Mouse (Mus musculus): ENCODE measurements around the gene Abhd12.
"Not testable (repeated sequence)": the region's sequence is repeated elsewhere in the genome, so short reads cannot be mapped to it uniquely, and the experiment has no call there.

Abhd12 gene

GRCm38 (mm10) chr2:150909429-150910039 is 5.0 kb upstream of the Abhd12 start:
- ATAC-seq (ENCODE audit: low TSS enrichment): peak; percentile 91

DNA sequence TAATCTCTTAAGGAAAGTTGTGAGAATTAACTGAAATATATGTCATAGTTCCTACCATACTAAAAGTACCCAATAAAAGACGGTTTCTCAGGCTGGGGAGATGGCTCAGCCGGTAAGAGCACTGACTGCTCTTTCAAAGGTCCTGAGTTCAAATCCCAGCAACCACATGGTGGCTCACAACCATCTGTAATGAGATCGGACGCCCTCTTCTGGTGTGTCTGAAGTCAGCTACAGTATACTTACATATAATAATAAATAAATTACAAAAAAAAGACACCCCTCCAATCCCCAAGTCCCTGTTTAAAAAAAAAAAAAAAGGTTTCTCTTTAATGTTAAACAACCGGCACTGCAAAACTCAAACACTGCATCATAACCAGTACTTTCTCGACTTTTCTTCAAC is 4.3 kb upstream of the Abhd12 start:
- not testable (repeated sequence) for ATAC-seq (ENCODE audit: low TSS enrichment)

DNA sequence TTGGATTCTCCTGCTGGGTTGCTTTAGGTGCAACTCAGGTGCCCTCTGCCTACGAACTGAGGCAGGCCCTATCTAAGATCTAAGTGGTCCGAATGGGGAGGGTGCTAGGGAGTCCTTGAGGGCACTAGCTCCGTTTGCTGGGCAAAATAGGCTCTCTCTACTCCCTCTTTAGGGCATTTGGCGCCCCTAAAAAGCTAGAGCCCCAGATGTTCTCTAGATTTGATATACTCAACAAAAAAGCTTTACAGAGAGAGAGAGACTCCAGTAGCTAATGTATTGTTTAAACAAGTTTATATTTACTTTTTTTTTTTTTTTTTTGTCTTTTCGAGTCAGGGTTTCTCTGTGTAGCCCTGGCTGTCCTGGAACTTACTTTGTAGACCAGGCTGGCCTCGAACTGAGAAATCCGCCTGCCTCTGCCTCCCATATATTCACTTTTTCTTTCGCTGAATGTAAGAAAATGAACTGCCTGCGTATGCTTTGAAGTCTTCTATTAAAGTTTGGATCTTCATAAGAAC is 452 bp upstream of the Abhd12 start, which contains the start of gene Gins1:
TSS of gene Gins1 (plus strand) at position 465 of the 515 bp plus-strand sequence.
- peak; percentile 41 for ATAC-seq (ENCODE audit: low TSS enrichment)

- no peak for ATAC-seq (ENCODE audit: low TSS enrichment)
These were observed 2.2 kb downstream of the Abhd12 start for GRCm38 (mm10) chr2:150902347-150902746.

- ATAC-seq (ENCODE audit: low TSS enrichment): no peak
These were observed 4.2 kb downstream of the Abhd12 start for GRCm38 (mm10) chr2:150900341-150900740.

GRCm38 (mm10) chr2:150895691-150896252 is 8.8 kb downstream of the Abhd12 start:
- ATAC-seq (ENCODE audit: low TSS enrichment): no peak

GRCm38 (mm10) chr2:150894617-150895267 is 9.8 kb downstream of the Abhd12 start:
- ATAC-seq (ENCODE audit: low TSS enrichment): peak; percentile 76

- no peak for ATAC-seq (ENCODE audit: low TSS enrichment)
These were observed 17.2 kb downstream of the Abhd12 start for GRCm38 (mm10) chr2:150887370-150887769.

DNA sequence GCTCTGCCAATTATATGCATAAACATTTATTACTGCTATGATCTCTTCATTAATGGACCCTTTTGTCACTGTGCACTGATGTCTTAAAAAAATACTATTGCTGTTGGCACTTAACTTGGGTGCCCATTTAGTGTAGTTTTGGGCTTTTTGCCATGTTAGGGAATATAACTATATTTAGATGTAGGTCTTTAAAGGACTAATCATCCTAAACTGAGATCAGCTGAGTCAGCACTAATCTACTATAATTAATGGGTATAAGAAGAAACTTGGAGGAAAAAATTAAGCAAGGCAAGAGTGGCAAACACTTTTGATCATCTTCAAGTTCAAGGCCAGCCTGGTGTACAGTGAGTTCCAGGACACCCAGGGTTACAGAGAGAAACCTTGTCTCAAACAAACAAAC is 18.2 kb downstream of the Abhd12 start:
- no peak for ATAC-seq (ENCODE audit: low TSS enrichment)

- no peak for ATAC-seq (ENCODE audit: low TSS enrichment)
These were observed 18.7 kb downstream of the Abhd12 start for GRCm38 (mm10) chr2:150885814-150886213.

- ATAC-seq (ENCODE audit: low TSS enrichment): no peak
These were observed 19.8 kb downstream of the Abhd12 start for GRCm38 (mm10) chr2:150884779-150885110.

DNA sequence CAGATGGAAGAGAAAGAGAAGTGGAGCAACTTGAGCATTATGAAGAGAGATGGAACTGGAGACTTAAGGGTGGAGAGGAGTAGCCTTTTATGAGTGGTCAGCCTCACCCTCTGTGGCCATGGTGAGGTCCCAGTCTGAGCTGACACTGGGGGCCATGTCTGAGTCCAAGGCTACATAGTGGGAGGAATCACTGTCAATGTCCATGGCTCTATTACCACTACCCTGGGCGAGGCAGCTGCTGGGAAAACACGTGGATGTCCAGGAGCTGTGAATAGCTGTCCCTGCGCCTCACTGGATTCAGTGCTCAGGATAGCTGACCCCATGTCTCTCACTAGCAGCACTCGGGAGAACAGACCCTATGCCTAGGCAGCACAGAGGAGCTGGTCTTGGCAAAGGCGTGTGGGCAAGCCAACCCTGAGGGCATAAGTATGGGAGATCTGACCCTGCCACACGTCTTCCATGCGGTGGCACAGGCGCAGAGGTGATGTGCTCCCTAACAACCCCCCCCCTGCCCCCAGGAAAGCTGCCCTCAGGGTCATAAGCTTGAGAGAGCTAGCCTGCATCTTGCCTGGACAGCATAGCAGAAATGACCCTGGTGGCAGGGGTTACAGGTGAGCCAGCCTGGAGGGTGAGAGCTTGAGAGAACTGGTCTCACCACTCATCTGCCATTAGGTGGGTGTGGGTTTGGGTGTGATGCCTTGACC is 20.3 kb downstream of the Abhd12 start:
- no peak for ATAC-seq (ENCODE audit: low TSS enrichment)

GRCm38 (mm10) chr2:150877561-150877960 is 27.0 kb downstream of the Abhd12 start:
- no peak for ATAC-seq (ENCODE audit: low TSS enrichment)

DNA sequence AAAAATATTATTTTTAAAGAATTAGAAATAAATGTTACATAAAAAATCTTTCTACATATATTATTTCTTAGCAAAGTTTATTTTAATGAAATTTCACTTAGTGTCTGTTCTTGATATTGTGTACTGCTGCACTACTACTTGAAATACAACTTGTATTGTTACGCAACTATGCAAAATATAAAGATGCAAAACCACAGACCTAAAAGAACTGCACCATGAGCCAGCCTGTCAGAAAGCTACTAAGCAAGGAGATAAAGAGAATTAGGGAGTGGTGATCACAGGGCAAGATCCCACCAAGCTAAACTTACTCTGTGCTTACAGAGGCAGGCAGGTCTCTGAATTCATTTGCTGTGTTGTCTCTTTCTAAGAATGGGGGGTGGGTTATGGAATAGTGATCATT is 29.3 kb downstream of the Abhd12 start:
- no peak for ATAC-seq (ENCODE audit: low TSS enrichment)

- ATAC-seq (ENCODE audit: low TSS enrichment): 0 out of 2 replicates have a peak, but pooled peaks have one; percentile 12
These were observed 30.0 kb downstream of the Abhd12 start for GRCm38 (mm10) chr2:150874508-150874907.

DNA sequence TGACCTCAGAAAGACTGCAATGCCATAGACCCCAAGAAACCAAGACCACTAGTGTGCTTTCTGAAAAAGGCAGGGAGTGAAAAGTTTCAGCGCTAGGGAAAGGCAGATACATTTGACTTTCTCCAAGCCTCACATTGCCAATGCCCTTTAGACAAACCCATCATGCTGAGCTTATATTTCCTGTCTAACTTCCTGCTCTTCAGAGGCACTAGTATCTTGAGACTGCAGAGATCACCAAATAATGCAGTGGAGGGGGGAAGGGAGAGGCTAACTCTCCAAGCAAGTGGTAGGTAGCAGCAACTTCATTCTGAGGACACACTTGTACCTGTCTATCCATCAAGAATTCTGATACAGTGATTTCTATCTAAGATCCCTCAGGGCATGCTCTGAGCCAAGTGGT is 35.1 kb downstream of the Abhd12 start:
- no peak for ATAC-seq (ENCODE audit: low TSS enrichment)

GRCm38 (mm10) chr2:150867021-150867420 is 37.5 kb downstream of the Abhd12 start:
- no peak for ATAC-seq (ENCODE audit: low TSS enrichment)

GRCm38 (mm10) chr2:150861128-150861527 is 43.4 kb downstream of the Abhd12 start:
- ATAC-seq (ENCODE audit: low TSS enrichment): no peak

DNA sequence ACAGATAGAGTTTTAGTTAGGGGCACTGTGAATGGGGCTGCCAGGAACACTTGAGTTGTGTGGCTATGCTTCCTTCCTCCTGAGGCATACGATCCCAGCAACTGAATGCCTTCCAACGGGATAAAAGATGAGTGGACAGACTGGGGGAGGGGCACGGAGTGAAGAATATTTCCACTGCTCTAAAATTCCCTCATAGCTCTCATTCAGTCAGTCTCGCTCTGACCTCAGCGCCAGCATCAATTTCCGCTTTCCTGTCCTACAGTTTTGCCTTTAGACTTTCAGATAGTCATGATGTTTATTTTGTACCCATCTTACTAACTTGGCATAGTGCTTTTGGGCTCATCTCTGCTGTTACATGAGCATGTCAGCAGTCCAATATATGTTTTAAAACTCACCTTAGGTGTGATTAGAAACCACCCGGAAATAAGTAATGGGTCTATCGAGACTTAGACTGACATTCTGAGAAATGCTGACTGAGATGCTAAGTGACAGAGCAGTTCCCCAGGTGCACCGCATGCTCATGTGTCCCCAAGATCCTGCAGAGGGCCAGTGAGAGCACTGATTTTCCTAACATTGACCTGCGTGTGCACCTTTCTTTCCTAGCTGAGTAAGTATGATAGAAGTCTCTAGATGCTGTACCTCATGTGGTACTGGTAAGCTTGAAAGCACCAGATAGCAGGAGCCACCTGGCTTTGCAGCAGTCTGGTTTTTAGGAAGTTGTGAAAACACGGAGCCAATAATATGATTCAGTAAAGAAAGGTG is 44.7 kb downstream of the Abhd12 start:
- no peak for ATAC-seq (ENCODE audit: low TSS enrichment)

DNA sequence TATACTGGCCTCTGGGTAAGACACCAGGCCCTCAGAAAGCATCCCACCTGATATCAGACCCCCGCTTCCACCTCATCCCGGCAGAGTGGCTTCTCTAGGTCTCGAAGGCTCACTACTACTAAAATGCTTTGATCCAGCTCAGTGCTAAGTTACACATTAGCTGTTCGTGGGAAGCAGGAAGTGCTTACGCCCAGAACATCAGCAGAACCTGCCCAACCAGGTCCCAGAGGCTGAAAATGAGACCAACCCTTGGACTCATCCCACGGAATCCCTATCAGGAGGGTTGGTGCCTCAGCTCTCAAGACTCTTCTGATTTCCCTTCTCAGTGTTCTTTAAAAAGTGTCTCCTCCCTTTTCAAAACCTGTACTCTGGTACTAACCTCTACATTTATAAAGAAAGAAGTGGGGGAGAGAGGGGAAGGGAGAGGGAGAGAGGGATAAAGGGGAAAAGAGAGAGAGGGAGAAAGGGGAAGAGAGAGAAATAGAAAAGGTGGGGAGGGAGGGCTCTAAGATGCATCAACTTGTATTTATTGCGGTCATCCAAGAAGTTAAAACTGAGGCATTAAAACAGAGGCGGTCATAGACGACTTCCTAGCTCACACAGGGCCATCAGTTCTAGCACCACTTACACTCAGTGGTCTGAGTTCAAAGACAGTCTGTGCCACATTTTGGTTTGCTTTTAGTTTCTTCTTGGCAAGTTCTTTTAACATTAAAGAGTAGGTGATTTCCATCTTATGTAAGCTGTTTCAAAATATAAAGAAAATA is 45.6 kb downstream of the Abhd12 start:
- no peak for ATAC-seq (ENCODE audit: low TSS enrichment)

GRCm38 (mm10) chr2:150855186-150855585 is 49.4 kb downstream of the Abhd12 start:
- ATAC-seq (ENCODE audit: low TSS enrichment): no peak
